Mouse (Mus musculus) ES-CJ7 (cell line): ENCODE data around the gene 2410131K14Rik.

Experiments used
- DNase-seq: peaks from one replicate; pipeline ENCODE4 v3.0.0; 2011; ENCODE audit warnings: low read depth, low spot score

Gene 2410131K14Rik

GRCm38 (mm10) chr5:118244606-118245443 is at the start of gene 2410131K14Rik, which contains the start of gene Rnft2:
TSS of gene 2410131K14Rik (plus strand) at chr5:118245227.
TSS of gene Rnft2 (minus strand) at chr5:118245116.
- DNase-seq: peak; percentile 99

GRCm38 (mm10) chr5:118197421-118197820 is 47.6 kb upstream of the 2410131K14Rik start:
- DNase-seq: no peak

GRCm38 (mm10) chr5:118199670-118200069 is 45.4 kb upstream of the 2410131K14Rik start:
- DNase-seq: no peak

- DNase-seq: no peak
Measured at GRCm38 (mm10) chr5:118204675-118205440, 40.2 kb upstream of the 2410131K14Rik start.

- DNase-seq: no peak
Measured at GRCm38 (mm10) chr5:118205852-118206251, 39.2 kb upstream of the 2410131K14Rik start.

- no peak for DNase-seq
Measured at GRCm38 (mm10) chr5:118214012-118214411, 31.0 kb upstream of the 2410131K14Rik start.

GRCm38 (mm10) chr5:118214418-118215154 is 30.4 kb upstream of the 2410131K14Rik start:
- peak; percentile 66 for DNase-seq

GRCm38 (mm10) chr5:118217410-118217809 is 27.6 kb upstream of the 2410131K14Rik start:
- DNase-seq: no peak

- no peak for DNase-seq
Measured at GRCm38 (mm10) chr5:118223142-118223757, 21.8 kb upstream of the 2410131K14Rik start.

- DNase-seq: no peak
Measured at GRCm38 (mm10) chr5:118230071-118230611, 14.9 kb upstream of the 2410131K14Rik start.

- DNase-seq: peak; percentile 38
Measured at GRCm38 (mm10) chr5:118236891-118237290, 8.1 kb upstream of the 2410131K14Rik start.

GRCm38 (mm10) chr5:118239671-118240070 is 5.4 kb upstream of the 2410131K14Rik start:
- DNase-seq: no peak

GRCm38 (mm10) chr5:118245606-118246308 is 730 bp downstream of the 2410131K14Rik start:
- DNase-seq: no peak

- no peak for DNase-seq
Measured at GRCm38 (mm10) chr5:118247378-118247777, 2.4 kb downstream of the 2410131K14Rik start.

- no peak for DNase-seq
Measured at GRCm38 (mm10) chr5:118250987-118251386, 6.0 kb downstream of the 2410131K14Rik start.

GRCm38 (mm10) chr5:118253551-118253950 is 8.5 kb downstream of the 2410131K14Rik start:
- DNase-seq: no peak

GRCm38 (mm10) chr5:118256981-118257380 is 12.0 kb downstream of the 2410131K14Rik start:
- peak; percentile 34 for DNase-seq

GRCm38 (mm10) chr5:118259152-118259551 is 14.1 kb downstream of the 2410131K14Rik start:
- no peak for DNase-seq

GRCm38 (mm10) chr5:118259636-118260035 is 14.6 kb downstream of the 2410131K14Rik start:
- DNase-seq: no peak

GRCm38 (mm10) chr5:118260055-118260454 is 15.0 kb downstream of the 2410131K14Rik start:
- DNase-seq: no peak
